Mouse (Mus musculus): ENCODE results near the gene Pld5. TPM values are rescaled to one million over a fixed set of nuclear protein-coding genes. Genes with fewer than 3 reads are reported as not detected.

Gene Pld5
- total RNA-seq, 2 experiments from 2014 or later, result 1.7 to 1.8 TPM

DNA sequence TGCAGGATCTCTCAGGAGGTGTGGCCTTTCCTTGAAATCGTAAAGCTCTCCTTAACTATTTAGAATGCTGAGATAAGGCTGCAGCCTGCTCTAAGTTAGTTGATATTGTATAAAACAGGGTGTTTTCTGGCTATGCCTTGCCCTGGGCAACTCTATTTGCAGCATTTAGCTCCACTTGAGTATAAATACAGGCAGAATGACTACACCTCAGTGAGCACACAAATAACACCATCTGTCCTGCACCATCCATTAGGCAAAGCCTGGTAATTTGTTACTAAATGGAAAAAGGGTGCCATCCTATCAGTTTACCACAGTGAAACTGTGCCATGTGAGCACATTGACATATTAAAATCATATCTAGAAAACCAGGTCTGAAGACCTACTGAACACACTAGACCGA, 149.3 kb downstream of the Pld5 start:
- intact Hi-C loops (cut with DNase I), result no loop called here
- no peak for TF ChIP-seq CTCF (IDR thresholded peaks at IDR 0.05)
- no peak for DNase-seq
- H3K4me3 ChIP-seq, result no peak overlapping the region
- no peak overlapping the region for H3K27ac ChIP-seq

DNA sequence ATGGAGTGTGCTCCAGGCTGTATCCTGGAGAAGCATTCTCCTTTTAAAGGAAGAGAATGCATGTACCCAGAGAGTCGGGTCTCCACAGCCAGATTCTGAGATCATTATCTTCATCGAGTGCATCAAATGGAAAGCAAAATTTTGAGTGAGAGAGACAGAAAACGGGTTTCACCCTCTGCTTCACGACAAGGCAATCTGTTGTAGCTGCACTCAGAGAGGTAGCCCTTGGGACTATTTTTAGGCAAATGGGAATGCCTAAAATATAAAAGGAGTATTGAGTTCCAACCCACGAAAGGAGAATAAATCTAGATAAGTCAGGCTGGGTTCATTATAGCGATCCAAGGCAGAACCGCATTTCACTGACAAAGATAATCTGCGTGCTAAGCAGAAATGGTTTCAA, 150.7 kb downstream of the Pld5 start:
- no peak for DNase-seq
- Histone ChIP-seq H3K27ac (no peak overlapping the region), H3K4me3 (no peak overlapping the region)
- TF ChIP-seq CTCF (IDR thresholded peaks at IDR 0.05), result no peak
- intact Hi-C loops (cut with DNase I), result no loop called here

DNA sequence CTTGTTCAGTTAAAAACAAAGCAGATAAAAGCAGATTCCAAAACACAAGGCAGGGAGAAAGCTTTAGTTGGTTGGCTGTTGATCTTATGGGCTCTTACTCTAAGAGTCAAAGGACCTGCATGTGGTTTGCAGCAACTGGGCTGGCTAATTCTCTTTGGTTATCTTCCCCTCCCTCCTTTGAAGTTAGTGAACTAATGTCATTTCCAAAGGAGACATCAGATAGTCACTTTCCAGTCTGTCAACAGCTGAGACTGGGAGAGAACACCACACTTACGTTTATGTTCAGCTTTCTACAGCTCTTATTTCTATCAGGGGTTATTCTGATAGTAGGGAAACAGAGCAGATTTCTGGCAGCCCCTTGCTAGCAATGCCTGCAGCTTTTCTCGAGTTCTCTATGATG, 151.3 kb downstream of the Pld5 start:
- DNase-seq, result no peak
- H3K27ac ChIP-seq, result no peak overlapping the region
- no peak for TF ChIP-seq CTCF (IDR thresholded peaks at IDR 0.05)
- no peak overlapping the region for H3K4me3 ChIP-seq
- intact Hi-C loops (cut with DNase I), result no loop called here

DNA sequence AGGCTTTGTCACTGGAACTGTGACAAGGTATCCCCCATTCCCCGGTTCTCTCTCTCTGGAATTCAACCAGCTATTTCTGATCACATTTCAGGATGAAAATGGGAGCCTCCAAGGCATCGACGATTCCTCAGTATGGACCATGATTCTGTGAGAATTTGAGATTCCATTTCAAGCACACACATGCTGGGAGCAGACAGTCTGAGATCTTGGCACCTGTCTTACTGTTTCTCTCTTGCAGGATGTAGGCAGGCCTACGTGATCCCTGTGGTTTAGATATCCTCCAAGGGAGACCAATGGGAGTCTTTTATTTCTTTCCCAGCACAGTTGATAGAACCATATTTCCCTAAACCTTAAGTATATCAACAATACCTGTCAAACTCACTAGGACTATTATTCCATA, 159.5 kb downstream of the Pld5 start:
- no peak overlapping the region for H3K4me3 ChIP-seq
- H3K27ac ChIP-seq, result no peak overlapping the region
- TF ChIP-seq CTCF (IDR thresholded peaks at IDR 0.05), result no peak
- no peak for DNase-seq
- intact Hi-C loops (cut with DNase I), result no loop called here

DNA sequence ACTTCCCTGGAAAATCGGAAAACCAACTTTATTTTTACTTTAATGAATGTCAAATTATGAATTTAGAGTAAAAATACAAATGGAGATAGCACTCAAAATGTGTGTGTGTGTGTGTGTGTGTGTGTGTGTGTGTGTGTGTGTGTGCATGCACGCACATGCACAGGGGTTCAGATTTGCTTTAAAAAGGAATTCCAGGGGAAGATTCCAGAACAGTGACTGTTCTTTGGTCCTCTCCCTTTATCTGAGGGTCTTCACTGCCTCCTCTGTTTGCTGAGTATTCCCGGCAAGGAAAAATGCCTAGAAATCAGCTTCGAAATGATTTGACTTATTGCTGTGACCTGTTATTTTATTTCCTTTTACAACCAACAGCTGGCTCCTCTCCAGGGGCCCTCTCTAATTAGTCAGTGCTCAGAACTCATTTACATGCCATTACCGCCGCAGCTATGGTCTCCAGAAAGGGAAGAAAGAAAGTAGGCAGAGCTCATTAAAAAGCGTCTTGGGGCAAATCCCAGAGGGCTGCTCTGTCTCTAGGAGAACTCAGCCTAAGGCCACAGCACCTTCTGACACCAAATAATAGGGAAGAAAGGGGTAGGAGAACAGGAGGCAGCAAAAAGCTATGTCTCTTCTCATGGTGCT, 176.3 kb downstream of the Pld5 start:
- no peak overlapping the region for H3K4me3 ChIP-seq
- TF ChIP-seq CTCF (IDR thresholded peaks at IDR 0.05), result no peak
- DNase-seq, result no peak
- intact Hi-C loops (cut with DNase I), result no loop called here
- H3K27ac ChIP-seq, result no peak overlapping the region

DNA sequence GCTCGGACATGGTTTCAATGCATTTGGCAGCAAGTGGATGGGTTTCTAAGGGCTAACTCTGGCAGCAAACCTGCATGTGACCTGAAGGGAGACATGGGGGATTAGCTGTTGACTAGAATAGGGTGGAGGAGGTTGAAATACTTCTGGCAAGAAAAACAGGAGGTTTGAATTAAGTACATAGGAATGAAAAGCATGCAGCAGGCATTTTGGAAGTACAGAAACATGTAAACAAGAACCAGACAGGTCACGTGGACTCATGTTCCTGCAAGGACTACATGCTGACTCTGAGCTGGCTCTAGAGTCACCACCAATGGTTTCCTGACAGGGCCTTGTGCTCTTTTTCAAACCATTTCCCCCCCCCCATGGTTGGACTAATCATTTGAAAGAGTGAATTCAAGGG, 183.0 kb downstream of the Pld5 start:
- Histone ChIP-seq H3K27ac (no peak overlapping the region), H3K4me3 (no peak overlapping the region)
- intact Hi-C loops (cut with DNase I), result no loop called here
- no peak for TF ChIP-seq CTCF (IDR thresholded peaks at IDR 0.05)
- no peak for DNase-seq

DNA sequence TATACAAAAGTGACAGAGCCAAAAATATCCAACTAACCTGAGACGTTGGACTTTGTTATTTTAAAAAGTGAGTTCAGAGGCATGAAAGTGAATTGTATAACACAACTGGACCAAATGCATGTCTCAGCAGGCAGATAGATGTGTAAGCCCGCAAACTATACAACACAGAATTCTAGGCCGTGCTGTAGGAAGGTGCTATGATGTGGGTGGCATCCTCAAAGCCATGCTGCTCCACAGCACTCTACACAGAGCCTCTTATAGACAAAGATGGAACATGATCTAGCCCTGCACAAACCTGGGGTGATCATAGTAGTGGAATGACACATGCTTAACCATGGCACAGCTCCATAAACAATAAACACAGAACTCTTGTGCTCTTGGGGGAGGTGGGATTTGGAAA, 185.7 kb downstream of the Pld5 start:
- no peak for TF ChIP-seq CTCF (IDR thresholded peaks at IDR 0.05)
- Histone ChIP-seq H3K4me3 (no peak overlapping the region), H3K27ac (no peak overlapping the region)
- no peak for DNase-seq
- intact Hi-C loops (cut with DNase I), result no loop called here

DNA sequence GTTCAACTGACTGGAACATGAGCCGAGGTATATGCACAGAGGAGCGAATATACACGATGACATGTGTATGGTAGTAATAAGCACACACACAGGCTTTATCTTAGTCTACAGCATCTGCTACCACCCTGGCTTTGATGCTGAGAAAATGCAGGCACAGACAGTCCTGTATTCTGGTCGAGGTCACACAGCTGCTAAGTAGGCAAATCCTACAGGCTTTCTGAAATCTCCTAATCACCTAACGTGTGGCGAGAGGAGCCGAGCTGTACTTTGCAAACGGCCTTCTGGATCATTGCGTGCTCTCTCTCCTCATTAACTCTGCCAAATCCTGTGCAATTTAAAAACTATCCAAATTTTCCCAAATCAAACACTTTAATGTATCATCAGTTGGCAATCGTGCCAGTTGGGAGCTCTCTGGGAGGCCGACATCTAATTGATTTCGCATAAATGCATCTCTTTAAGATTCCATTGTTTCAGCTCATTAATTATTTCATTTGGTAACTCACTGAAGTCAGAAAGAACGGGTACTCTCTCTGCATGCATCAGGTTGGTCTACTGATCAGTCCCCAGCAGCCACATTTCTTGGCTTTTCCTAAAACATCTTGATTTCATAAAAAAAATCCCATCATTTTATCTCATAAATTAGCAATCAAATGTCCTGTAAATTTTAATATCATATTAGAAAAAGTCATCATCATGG, 189.0 kb downstream of the Pld5 start:
- no peak overlapping the region for H3K4me3 ChIP-seq
- no peak overlapping the region for H3K27ac ChIP-seq
- intact Hi-C loops (cut with DNase I), result no loop called here
- TF ChIP-seq CTCF (IDR thresholded peaks at IDR 0.05), result no peak
- no peak for DNase-seq

DNA sequence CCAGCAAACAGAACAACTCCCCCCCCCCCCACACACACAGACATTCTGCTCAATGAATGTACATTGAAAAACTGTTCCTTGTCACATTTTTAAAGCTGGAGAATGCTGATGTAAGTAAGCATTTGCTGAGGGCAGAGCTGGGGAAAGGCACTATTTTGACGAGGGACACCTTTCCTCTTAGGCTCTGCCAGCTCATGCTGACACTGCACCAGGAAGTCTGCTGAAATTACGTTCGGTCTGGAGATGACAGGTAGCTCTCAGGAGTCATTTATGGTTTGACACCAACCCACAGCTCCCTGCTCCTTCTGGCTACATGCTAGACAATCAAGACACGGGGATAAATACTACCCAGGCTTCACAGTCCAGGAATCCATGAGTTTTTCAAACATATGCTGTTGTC, 192.8 kb downstream of the Pld5 start:
- TF ChIP-seq CTCF (IDR thresholded peaks at IDR 0.05), result no peak
- no peak overlapping the region for H3K4me3 ChIP-seq
- no peak overlapping the region for H3K27ac ChIP-seq
- DNase-seq, result no peak
- intact Hi-C loops (cut with DNase I), result no loop called here

DNA sequence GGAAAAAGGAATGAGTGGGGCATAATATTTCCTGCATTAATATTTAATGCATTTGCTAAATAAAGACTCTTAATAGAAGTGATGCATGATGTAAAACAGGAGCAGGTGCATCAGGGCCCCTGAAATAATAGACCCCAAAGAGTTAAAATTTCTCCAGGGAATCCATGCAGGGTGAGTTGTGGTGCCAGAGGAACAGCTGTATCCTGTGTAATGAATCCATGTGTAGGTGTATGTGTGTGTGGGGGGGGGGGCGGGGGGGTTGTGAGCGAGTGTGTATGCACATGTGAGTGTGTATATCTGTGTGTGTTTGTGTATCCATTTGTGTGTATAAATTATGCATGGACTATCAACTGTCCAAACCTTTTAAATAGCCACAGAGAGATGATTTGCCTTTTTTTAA, 194.1 kb downstream of the Pld5 start:
- TF ChIP-seq CTCF (IDR thresholded peaks at IDR 0.05), result no peak
- Histone ChIP-seq H3K4me3 (no peak overlapping the region), H3K27ac (no peak overlapping the region)
- intact Hi-C loops (cut with DNase I), result no loop called here
- DNase-seq, result no peak

DNA sequence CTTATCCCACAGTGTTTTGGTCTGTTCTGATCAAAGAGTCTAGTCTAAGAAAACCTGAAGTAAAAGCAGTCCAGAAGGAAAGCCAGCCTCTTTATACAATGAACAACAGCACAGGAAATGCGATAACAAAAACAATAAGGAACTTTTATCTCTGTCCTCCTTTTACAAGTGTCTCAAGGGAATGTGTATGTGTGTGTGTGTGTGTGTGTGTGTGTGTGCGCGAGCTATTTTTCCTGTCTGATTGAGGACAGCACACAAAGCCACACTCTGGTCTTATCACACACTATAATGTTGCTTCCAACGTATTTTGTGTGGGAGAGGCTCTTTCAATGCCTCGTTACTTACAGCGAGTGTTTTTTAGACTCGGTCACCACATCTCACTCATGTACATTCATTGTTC, 196.7 kb downstream of the Pld5 start:
- TF ChIP-seq CTCF (IDR thresholded peaks at IDR 0.05), result no peak
- no peak overlapping the region for H3K4me3 ChIP-seq
- intact Hi-C loops (cut with DNase I), result no loop called here
- H3K27ac ChIP-seq, result no peak overlapping the region
- no peak for DNase-seq

DNA sequence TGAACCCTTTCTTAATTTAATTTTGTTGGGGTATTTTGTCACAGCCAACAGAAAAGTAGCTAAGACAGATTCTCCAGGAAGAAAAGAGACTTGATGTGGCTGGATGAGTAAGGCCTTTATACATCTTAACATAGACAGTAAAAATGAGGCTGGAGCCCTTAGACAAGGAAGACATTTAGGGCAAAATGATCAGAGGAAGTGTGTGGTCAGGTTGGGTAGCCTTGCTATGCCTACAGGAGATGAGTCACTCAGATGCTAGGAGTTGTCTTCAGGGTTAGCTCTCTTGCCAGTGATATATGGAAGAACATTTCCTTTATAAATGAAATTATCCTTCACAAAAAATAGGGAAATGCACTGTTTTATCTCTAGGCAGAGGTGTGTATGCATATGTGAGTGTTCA, 198.3 kb downstream of the Pld5 start:
- intact Hi-C loops (cut with DNase I), result no loop called here
- no peak overlapping the region for H3K27ac ChIP-seq
- TF ChIP-seq CTCF (IDR thresholded peaks at IDR 0.05), result no peak

DNA sequence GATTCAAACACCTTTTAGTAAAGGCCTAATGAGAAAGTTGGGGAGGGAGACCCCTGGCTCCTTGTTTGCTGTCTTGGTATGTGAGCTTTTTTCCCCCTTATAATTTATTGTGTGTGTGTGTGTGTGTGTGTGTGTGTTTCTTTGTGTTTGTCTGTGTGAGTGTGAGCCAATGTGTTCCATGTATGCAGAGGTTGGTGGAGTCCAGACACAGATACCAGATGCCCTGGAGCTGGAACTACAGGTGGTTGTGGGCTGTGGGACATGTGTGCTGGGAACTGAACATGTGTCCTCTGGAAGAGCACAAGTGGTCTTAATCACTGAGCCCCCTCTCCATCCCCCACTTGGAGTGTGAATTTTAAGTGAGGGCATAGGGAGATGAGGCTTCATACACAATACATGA, 199.3 kb downstream of the Pld5 start:
- no peak for DNase-seq
- Histone ChIP-seq H3K27ac (no peak overlapping the region), H3K4me3 (no peak overlapping the region)
- intact Hi-C loops (cut with DNase I), result no loop called here
- TF ChIP-seq CTCF (IDR thresholded peaks at IDR 0.05), result no peak

More for the DNA sequence above, 198.3 kb downstream of the Pld5 start:
- no peak overlapping the region for H3K4me3 ChIP-seq
- DNase-seq, result no peak

DNA sequence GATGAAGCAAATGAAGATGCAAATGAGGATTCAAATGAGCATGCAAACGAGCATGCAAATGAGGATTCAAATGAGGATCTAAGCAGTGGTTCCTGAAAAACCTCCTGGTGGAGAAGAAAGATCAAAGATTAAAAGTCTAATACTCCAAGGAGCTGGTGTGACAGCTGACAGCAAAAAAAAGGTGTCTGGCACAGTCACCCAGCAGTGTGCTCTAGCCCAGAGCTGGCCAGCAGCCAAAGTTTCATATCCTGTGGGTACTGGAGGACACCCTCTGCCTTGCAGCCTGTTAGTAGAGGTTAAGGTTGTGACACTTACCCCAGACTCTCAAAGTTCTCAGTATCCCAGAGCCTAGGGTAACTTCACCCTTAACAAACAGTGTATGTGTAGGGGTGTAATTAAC, 199.7 kb downstream of the Pld5 start:
- intact Hi-C loops (cut with DNase I), result no loop called here
- peak; percentile 68 for DNase-seq
- TF ChIP-seq CTCF (IDR thresholded peaks at IDR 0.05), result no peak
- H3K27ac ChIP-seq, result no peak overlapping the region
- H3K4me3 ChIP-seq, result no peak overlapping the region

Data from gastrocnemius, adult 2 months (tissue).